Mouse (Mus musculus): Measurements from ENCODE around the gene Dnajc6. TPM values are rescaled to one million over a fixed set of nuclear protein-coding genes. Genes with fewer than 3 reads are reported as not detected.

Dnajc6 gene
- polyA plus RNA-seq, 1 experiment from 2014 or later, result 56.6 TPM

DNA sequence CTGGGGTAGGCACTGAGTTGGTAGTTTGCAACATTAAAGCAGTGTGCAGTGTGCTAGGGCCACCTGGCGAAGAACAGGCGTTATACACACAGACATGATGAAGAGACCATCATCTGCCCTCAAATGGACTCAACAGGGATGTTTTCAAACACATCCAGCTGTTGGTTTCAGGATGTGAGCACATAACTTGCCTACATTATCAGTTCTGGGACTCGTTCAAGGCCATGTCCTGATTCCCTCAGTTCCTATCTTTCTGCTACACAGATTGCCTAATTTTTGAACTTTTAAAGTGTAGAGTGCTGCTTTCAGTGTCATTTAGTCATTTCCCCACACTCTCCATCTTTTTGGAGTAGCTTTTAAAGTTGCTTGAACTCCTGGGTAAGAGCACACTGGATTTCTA lies 186.6 kb downstream of the Dnajc6 start:
- Histone ChIP-seq H3K9ac (no peak overlapping the region), H3K4me2 (no peak overlapping the region), H3K9me3 (no peaks in the 10 kb centered on the region), H3K36me3 (replicated peaks) (no peaks in the 10 kb centered on the region), H3K4me3 (no peak overlapping the region), H3K4me1 (no peaks in the 10 kb centered on the region), H3K27me3 (replicated peaks) (no peaks in the 10 kb centered on the region), H3K27ac (no peak overlapping the region)
- WGBS, result 83% methylated on average over 3 of the region's 3 CpGs
- ATAC-seq (replicated peaks), result no peak

DNA sequence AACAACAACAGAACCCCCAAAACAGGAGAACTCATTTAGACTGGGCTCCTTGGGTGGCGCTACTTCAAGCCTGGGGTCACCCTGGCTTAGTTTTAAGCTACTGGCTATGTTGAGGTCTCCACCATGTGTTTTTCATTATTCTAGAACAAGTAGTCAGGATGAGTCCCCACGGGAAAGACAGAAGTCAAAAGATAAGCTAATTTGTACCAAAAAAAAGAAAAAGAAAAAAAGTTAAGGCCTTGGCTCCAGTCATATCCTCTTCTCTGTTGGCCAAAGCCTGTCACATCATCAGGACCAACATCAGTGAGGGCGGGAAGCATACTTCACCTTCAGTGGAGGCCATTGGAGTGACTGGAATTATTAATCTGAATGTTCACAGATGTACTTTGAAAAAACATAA lies 188.4 kb downstream of the Dnajc6 start:
- Histone ChIP-seq H3K4me2 (no peak overlapping the region), H3K4me3 (no peak overlapping the region), H3K36me3 (replicated peaks) (no peaks in the 10 kb centered on the region), H3K4me1 (no peaks in the 10 kb centered on the region), H3K27ac (no peak overlapping the region), H3K27me3 (replicated peaks) (no peaks in the 10 kb centered on the region), H3K9ac (no peak overlapping the region), H3K9me3 (no peaks in the 10 kb centered on the region)
- 85% methylated on average over 3 of the region's 3 CpGs for WGBS
- ATAC-seq (replicated peaks), result no peak

DNA sequence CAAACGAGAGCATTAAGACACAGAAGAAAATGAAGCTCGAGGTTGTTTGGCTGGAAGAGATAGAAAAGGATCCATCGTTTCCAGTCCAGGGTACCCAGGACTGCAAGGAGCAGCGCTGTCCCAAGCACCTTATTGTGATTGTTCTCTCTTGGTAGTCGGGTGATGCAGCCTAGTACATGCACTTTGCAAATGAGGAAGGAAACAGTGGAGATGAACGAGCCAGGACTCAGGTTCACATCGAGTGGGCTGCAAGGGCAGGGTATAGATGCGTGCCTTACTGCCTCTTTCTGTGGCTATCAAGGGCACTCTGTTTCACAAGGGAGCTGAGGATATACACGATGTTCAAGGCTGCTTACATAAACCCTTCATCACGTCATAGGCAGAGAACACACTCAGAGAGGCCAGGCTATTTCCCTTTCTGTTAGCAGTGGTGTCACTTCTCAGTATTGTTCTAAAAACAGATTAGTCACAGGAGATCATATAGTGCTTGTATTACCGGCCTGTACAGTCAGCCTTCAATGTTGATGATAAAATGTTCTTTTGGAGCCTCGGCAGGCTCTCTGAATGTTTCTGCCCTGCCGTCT lies 189.9 kb downstream of the Dnajc6 start:
- Histone ChIP-seq H3K4me2 (no peak overlapping the region), H3K9me3 (no peaks in the 10 kb centered on the region), H3K9ac (no peak overlapping the region), H3K27ac (no peak overlapping the region), H3K4me1 (no peaks in the 10 kb centered on the region), H3K4me3 (no peak overlapping the region), H3K27me3 (replicated peaks) (no peaks in the 10 kb centered on the region), H3K36me3 (replicated peaks) (no peaks in the 10 kb centered on the region)
- no peak for ATAC-seq (replicated peaks)
- 74% methylated on average over 13 of the region's 13 CpGs for WGBS

DNA sequence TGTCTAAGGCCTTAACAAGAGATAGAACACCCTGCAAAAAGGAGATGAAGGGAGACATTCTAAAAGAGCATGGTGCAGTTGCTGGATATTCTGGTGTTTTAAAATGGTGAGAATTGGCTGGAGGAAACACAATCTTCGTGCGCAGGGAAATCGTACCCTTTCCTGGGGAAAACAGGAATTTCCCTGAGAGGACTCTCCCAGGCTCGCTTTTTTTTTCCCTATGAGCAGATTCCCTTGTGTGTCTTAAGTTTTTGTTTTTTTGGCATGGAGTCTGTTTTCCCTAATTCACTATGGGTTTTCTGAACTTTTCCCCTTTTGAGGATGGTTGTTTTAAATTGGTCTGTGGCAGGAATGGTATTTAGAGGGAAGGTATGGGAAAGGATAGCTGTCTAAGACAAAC lies 192.8 kb downstream of the Dnajc6 start:
- WGBS, result 90% methylated on average over 4 of the region's 4 CpGs
- no peak for ATAC-seq (replicated peaks)
- H3K27me3 ChIP-seq (replicated peaks), result no peaks in the 10 kb centered on the region
- H3K4me1 ChIP-seq, result no peaks in the 10 kb centered on the region
- no peak overlapping the region for H3K4me3 ChIP-seq
- no peak overlapping the region for H3K9ac ChIP-seq
- H3K36me3 ChIP-seq (replicated peaks), result no peaks in the 10 kb centered on the region
- no peak overlapping the region for H3K4me2 ChIP-seq
- no peak overlapping the region for H3K27ac ChIP-seq
- no peaks in the 10 kb centered on the region for H3K9me3 ChIP-seq

- Histone ChIP-seq H3K27me3 (replicated peaks) (no peaks in the 10 kb centered on the region), H3K9ac (no peak overlapping the region), H3K4me1 (no peaks in the 10 kb centered on the region), H3K27ac (no peak overlapping the region), H3K9me3 (no peaks in the 10 kb centered on the region), H3K4me2 (no peak overlapping the region), H3K4me3 (no peak overlapping the region), H3K36me3 (replicated peaks) (no peaks in the 10 kb centered on the region)
- WGBS, result 89% methylated on average over 5 of the region's 5 CpGs
- ATAC-seq (replicated peaks), result no peak
Measured at GRCm38 (mm10) chr4:101689645-101690044, 193.2 kb downstream of the Dnajc6 start.

Other genes starting within 250 kb of the Dnajc6 start
- 71.5 and 73.0 TPM in 2 replicates for gene Jak1, start 231.4 kb upstream of the Dnajc6 start, polyA plus RNA-seq (2015; fragmentation: Nextera tagmentation; extraction: Ambion mirVana)
- 8.1 and 9.0 TPM in 2 replicates for gene Ak4, start 77.4 kb upstream of the Dnajc6 start, polyA plus RNA-seq (2015; fragmentation: Nextera tagmentation; extraction: Ambion mirVana)
- gene Leprot, start 151.1 kb downstream of the Dnajc6 start, polyA plus RNA-seq (2015; fragmentation: Nextera tagmentation; extraction: Ambion mirVana), result 108 TPM in 2 replicates
- 4.1 and 5.2 TPM in 2 replicates for gene Lepr, start 220.8 kb downstream of the Dnajc6 start, polyA plus RNA-seq (2015; fragmentation: Nextera tagmentation; extraction: Ambion mirVana)

All from midbrain, embryonic 15.5 days (tissue).